Comparison of ENCODE assay signal across 23 mouse cellular contexts in genomic region chr5:150951325-150951724, GRCm38 (mm10). TPM values are rescaled to one million over a fixed set of nuclear protein-coding genes. Genes with fewer than 3 reads are reported as not detected.
DNase-seq lines count a peak whose midpoint lies in the region; ATAC-seq and TF ChIP-seq lines count a peak whose summit lies in the region.
"Had no signal": no experiment of that assay in that cellular context is flagged by ENCODE, and none has a peak within 500 bp of the region (broad histone marks: within the 10 kb centered on the region; RNA-seq: fewer than 3 reads in every experiment).

No protein-coding gene starts in this region.

- no peak overlapping the region for H3K4me2 ChIP-seq in intestine, postnatal 0 days (replicated peaks; ENCODE audit: low read depth)

- H3K27me3 ChIP-seq in intestine, postnatal 0 days (replicated peaks; ENCODE audit: control insufficient read depth, insufficient read depth, low read length), result peaks cover 31% of the 10 kb centered on the region

- peak; percentile 93 for ATAC-seq in frontal cortex, adult (ENCODE audit: low TSS enrichment)
- ATAC-seq in intestine, postnatal 0 days, result no peak
- ATAC-seq: hindbrain, embryonic 16.5 days had no signal

- intact Hi-C loops in left cerebral cortex, adult 2 months (cut with DNase I), result no loop called here
- intact Hi-C loops in left cerebral cortex, postnatal 4 days (cut with DNase I), result no loop called here

- no peaks in the 10 kb centered on the region for H3K4me1 ChIP-seq in intestine, postnatal 0 days (replicated peaks; ENCODE audit: control insufficient read depth, insufficient read depth, low read length)

- no peak overlapping the region for H3K27ac ChIP-seq in left cerebral cortex, adult 2 months
- no peak overlapping the region for H3K27ac ChIP-seq in intestine, postnatal 0 days (ENCODE audit: low read depth, low read length)
- H3K27ac ChIP-seq: embryonic facial prominence, embryonic 13.5 days; gastrocnemius, adult 2 months; heart, embryonic 10.5 days; hindbrain, embryonic 12.5 days had no signal

- H3K4me3 ChIP-seq in left cerebral cortex, adult 2 months, result no peak overlapping the region
- no peak overlapping the region for H3K4me3 ChIP-seq in intestine, postnatal 0 days (ENCODE audit: low read depth, low read length)
- H3K4me3 ChIP-seq: hindbrain, embryonic 12.5 days had no signal

- H3K9ac ChIP-seq in intestine, postnatal 0 days (ENCODE audit: low read depth, low read length), result no peak overlapping the region
- H3K9ac ChIP-seq: embryonic facial prominence, embryonic 13.5 days; hindbrain, embryonic 12.5 days had no signal

- WGBS in intestine, postnatal 0 days, result 93% methylated on average over 7 of the region's 7 CpGs

- no peak for DNase-seq in frontal cortex, postnatal 14 days (ENCODE audit: low spot score in 2 of 2)
- peak; percentile 29 to 35 for DNase-seq in left cerebral cortex, adult 2 months (ENCODE audit: extremely low spot score in 1 of 2, low spot score in 2 of 2)
- DNase-seq in left cerebral cortex, postnatal 4 days, result no peak
- peak; percentile 23 for DNase-seq in right cerebral cortex, postnatal 25 days
- DNase-seq in right cerebral cortex, postnatal 4 days, result no peak
- DNase-seq in ovary, postnatal 36 days (ENCODE audit: low spot score), result no peak
- DNase-seq: adrenal gland, postnatal 10 days; cerebellum, adult 11-12 months; cerebellum, adult 9-10 months; cerebellum, postnatal 25 days; gastrocnemius, adult 2 months; gastrocnemius, postnatal 25 days; heart, postnatal 10 days; heart, postnatal 4 days had no signal

- no peaks in the 10 kb centered on the region for H3K9me3 ChIP-seq in intestine, postnatal 0 days (ENCODE audit: control insufficient read depth)
- H3K9me3 ChIP-seq: embryonic facial prominence, embryonic 13.5 days; heart, embryonic 10.5 days; hindbrain, embryonic 12.5 days had no signal

- no peaks in the 10 kb centered on the region for H3K36me3 ChIP-seq in intestine, postnatal 0 days (ENCODE audit: control insufficient read depth, insufficient read depth)
- H3K36me3 ChIP-seq: embryonic facial prominence, embryonic 13.5 days; heart, embryonic 10.5 days; hindbrain, embryonic 12.5 days had no signal

- TF ChIP-seq CTCF in left cerebral cortex, adult 2 months (IDR thresholded peaks at IDR 0.05), result no peak
- TF ChIP-seq CTCF in intestine, postnatal 0 days (IDR thresholded peaks at IDR 0.05; ENCODE audit: low read depth), result no peak

RNA-seq across cellular contexts. Expression of gene Kl, which starts 1.1 kb away (rescaled TPM):
- total RNA-seq in left cerebral cortex, adult 2 months (2021), result 1 to 10 TPM; 4.2 to 4.9 TPM
- 1 to 10 TPM; 1.0 to 1.2 TPM for total RNA-seq in left cerebral cortex, postnatal 4 days (2021)
- polyA plus RNA-seq in intestine, postnatal 0 days (2015; fragmentation: Nextera tagmentation; extraction: Ambion mirVana), result 0.07 TPM in 2 replicates
- total RNA-seq: granulocyte monocyte progenitor cell, adult 5-6 weeks; MEL had no signal
- polyA plus RNA-seq: C2C12 had no signal

Comparison
In these comparisons a context has a peak if more than half of its experiments do, and no peak if none do; other contexts are left out.
1. DNase-seq: peak in left cerebral cortex, adult 2 months (2 of 2) and right cerebral cortex, postnatal 25 days (single experiment); none in frontal cortex, postnatal 14 days (0 of 2), left cerebral cortex, postnatal 4 days (single experiment), right cerebral cortex, postnatal 4 days (single experiment) and ovary, postnatal 36 days (single experiment).